Mouse (Mus musculus) hindbrain, postnatal 0 days (tissue): ENCODE data around the gene Nek7. TPM values are rescaled to one million over a fixed set of nuclear protein-coding genes. Genes with fewer than 3 reads are reported as not detected.

Experiments used
- ATAC-seq: fragments of 200-750 bp; cut with Nextera tagmentation; 2 replicates; pipeline ENCODE4 v1.8.0; 2017; ENCODE audit warnings: mild to moderate bottlenecking, moderate TSS enrichment, moderate library complexity
- DNase-seq: peaks from one replicate; pipeline ENCODE4 v3.0.0-alpha.2; 2015; ENCODE audit warnings: low spot score
- H3K27ac ChIP-seq: fragments of 300-500 bp; sonication (generic); 2 replicates; pipeline ENCODE4 v1.5.1; 2014; ENCODE audit warnings: mild to moderate bottlenecking
- H3K27me3 ChIP-seq: fragments of 300-500 bp; sonication (generic); 2 replicates; pipeline ENCODE4 v1.6.1; 2014; ENCODE audit warnings: low read length, mixed read lengths; ENCODE audit not compliant: insufficient read depth
- H3K36me3 ChIP-seq: fragments of 300-500 bp; sonication (generic); 2 replicates; pipeline ENCODE4 v1.6.1; 2014; ENCODE audit warnings: low read length, mixed read lengths; ENCODE audit not compliant: insufficient read depth
- H3K4me1 ChIP-seq: fragments of 300-500 bp; sonication (generic); 2 replicates; pipeline ENCODE4 v1.6.1; 2014; ENCODE audit warnings: antibody characterized with exemption, low read length, mixed read lengths; ENCODE audit not compliant: insufficient read depth
- H3K4me2 ChIP-seq: fragments of 300-500 bp; sonication (generic); 2 replicates; pipeline ENCODE4 v1.6.1; 2014; ENCODE audit warnings: low read depth, mild to moderate bottlenecking, low read length, moderate library complexity, mixed read lengths
- H3K4me3 ChIP-seq: fragments of 300-500 bp; sonication (generic); 2 replicates; pipeline ENCODE4 v1.5.1; 2014; ENCODE audit warnings: low read length
- H3K9ac ChIP-seq: fragments of 300-500 bp; sonication (generic); replicated peaks from 2 replicates; pipeline ENCODE4 v1.6.1; 2014; ENCODE audit warnings: mild to moderate bottlenecking, low read length, moderate library complexity, mixed read lengths
- H3K9me3 ChIP-seq: fragments of 300-500 bp; sonication (generic); 2 replicates; pipeline ENCODE4 v1.6.1; 2016; ENCODE audit warnings: low read length, mixed read lengths
- CTCF ChIP-seq: IDR thresholded peaks from 2 replicates; pipeline ENCODE4 v1.5.1; 2016; ENCODE audit warnings: antibody characterized with exemption, control low read depth, low read depth
- WGBS: fragments of 180-500 bp; shearing (Covaris S2); extraction: QIAGEN DNeasy Blood & Tissue Kit; methylation state at CpG from one replicate; pipeline ENCODE4 v1.1.7; 2014; 5-methylcytosine and 5-hydroxymethylcytosine counted together
- polyA plus RNA-seq: library from polyadenylated mRNA; unstranded; fragments of >200 nt; fragmentation: Nextera tagmentation; extraction: Ambion mirVana; gene quantifications from 2 replicates; pipeline ENCODE4 v1.2.1, GENCODE M21; 2015
- total RNA-seq: library from RNA; depleted of rRNA; stranded (reverse); fragments of >200 nt; gene quantifications from 2 replicates; pipeline ENCODE4 v1.2.3, GENCODE M21; 2014

Gene Nek7
- total and polyA plus RNA-seq, 2 experiments from 2014 or later: 8.8 to 16.3 TPM

DNA sequence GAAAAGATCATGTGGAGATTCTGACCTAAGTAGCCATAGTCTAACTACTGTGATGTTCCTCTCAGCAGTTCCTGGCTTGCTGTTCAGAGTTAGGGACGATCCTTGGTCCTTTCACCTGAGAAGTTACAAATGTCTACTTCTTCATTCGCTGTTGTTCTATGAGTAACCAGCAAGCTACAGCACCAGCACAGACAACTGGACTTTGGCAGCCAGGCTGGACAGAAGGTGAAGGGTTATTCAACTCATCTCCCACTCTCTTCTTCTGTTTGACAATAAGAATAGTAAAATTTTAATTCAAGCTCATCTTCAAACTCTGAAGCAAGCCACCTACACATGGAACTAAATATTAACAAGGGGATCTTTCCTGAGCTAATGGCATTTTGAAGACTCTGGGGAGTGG, 33.0 kb downstream of the Nek7 start:
- DNase-seq (no peak), ATAC-seq (no peak)
- Histone ChIP-seq H3K4me3 (no peak overlapping the region), H3K4me1 (no peaks in the 10 kb centered on the region), H3K9ac (no peak overlapping the region), H3K27me3 (no peaks in the 10 kb centered on the region), H3K4me2 (no peak overlapping the region), H3K36me3 (no peaks in the 10 kb centered on the region), H3K27ac (no peak overlapping the region), H3K9me3 (no peaks in the 10 kb centered on the region)
- 93% methylated on average over 2 of the region's 2 CpGs for WGBS
- no peak for TF ChIP-seq CTCF

DNA sequence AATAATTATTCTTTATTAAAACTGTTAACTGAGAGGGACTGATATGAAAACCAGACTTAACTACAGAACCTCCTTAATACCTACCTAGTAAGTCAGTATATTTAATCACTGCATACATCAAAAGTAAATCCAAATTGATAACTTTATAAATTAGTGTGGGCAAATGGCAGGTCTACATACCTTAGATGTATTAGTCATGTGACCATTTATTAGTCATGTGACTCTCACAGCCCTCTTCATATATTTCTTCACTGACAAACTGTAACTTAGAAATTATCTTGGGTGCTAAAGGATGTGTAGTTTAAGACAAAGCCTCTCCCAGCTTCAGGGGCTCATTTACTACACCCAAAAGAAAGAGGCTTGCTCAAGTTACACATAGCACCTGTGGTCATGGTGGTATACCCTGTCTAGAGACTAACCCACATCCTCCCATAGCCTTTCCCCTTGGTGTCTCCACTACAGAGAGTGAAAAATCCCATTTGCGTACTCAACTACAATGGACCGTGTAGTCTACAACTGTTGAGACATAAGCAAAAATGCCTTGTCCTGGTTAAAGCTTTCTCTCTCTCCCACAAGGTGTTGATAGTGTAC, 35.4 kb downstream of the Nek7 start:
- TF ChIP-seq CTCF: no peak
- no peaks in the 10 kb centered on the region for H3K4me1 ChIP-seq
- H3K9me3 ChIP-seq: no peaks in the 10 kb centered on the region
- no peak overlapping the region for H3K4me2 ChIP-seq
- DNase-seq: no peak
- WGBS: 98% methylated on average over 2 of the region's 2 CpGs
- H3K9ac ChIP-seq: no peak overlapping the region
- H3K27me3 ChIP-seq: no peaks in the 10 kb centered on the region
- H3K4me3 ChIP-seq: no peak overlapping the region
- no peak for ATAC-seq
- H3K27ac ChIP-seq: no peak overlapping the region
- H3K36me3 ChIP-seq: no peaks in the 10 kb centered on the region

DNA sequence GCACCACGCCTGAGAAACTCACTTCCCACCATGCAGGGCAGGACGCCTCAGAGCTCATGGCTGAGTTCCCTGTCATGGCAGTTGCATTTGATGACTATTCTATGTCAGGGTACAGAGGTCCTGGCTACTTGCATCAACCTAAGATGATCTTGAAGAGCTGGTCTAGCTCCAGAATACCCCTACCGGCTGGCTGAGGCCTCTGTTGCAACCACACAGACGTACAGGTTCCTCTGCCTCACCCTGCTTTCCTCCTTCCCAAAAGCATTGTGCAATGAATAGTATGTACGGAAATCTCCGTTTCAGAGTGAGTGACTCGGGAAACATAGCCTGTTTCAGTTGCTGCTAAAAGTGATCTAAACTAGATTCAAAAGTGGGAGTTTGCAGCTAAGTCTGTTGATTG, 37.7 kb downstream of the Nek7 start:
- H3K27ac ChIP-seq: no peak overlapping the region
- WGBS: 83% methylated on average over 7 of the region's 7 CpGs
- no peak for ATAC-seq

DNA sequence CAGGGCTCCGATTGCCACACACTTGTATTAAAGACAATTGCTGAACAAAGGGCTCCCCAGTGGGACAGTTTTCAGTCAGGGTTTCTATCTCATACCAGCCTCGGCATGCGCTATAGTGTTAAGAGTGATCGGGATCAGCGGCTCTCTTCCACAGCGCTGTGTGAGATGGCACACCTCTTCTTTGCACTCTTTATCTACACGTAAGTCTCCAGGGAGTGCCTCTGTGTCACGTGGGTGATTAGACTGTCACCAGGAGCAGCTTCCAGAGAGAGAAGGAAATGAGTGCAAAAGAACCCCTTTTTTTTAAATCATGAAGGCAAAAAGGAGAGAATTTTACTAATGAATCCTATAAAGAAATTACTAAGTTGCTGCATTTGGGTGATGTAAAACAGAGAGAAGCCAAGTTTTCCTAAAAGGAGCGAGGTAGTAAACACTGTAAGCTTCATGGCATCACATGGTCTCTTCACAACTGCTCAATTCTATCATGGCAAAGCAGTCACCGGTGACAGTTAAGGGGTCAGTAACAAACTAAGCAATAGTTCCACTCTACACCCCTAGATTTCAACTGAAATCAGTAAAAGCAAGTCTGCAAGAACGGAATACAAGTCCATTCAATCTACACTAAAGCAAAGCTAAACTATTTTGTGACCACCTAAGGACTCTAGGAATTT, 40.0 kb downstream of the Nek7 start:
- Histone ChIP-seq H3K4me1 (no peaks in the 10 kb centered on the region), H3K27me3 (no peaks in the 10 kb centered on the region), H3K9ac (no peak overlapping the region), H3K4me2 (no peak overlapping the region), H3K9me3 (no peaks in the 10 kb centered on the region), H3K27ac (no peak overlapping the region), H3K36me3 (no peaks in the 10 kb centered on the region), H3K4me3 (no peak overlapping the region)
- ATAC-seq: no peak
- no peak for DNase-seq
- TF ChIP-seq CTCF: no peak
- 65% methylated on average over 11 of the region's 11 CpGs for WGBS

More for the DNA sequence above, 37.7 kb downstream of the Nek7 start:
- no peak overlapping the region for H3K4me2 ChIP-seq
- H3K9ac ChIP-seq: no peak overlapping the region
- no peak for TF ChIP-seq CTCF
- no peaks in the 10 kb centered on the region for H3K9me3 ChIP-seq
- H3K27me3 ChIP-seq: no peaks in the 10 kb centered on the region
- H3K4me1 ChIP-seq: no peaks in the 10 kb centered on the region
- DNase-seq: no peak
- H3K36me3 ChIP-seq: no peaks in the 10 kb centered on the region
- no peak overlapping the region for H3K4me3 ChIP-seq

DNA sequence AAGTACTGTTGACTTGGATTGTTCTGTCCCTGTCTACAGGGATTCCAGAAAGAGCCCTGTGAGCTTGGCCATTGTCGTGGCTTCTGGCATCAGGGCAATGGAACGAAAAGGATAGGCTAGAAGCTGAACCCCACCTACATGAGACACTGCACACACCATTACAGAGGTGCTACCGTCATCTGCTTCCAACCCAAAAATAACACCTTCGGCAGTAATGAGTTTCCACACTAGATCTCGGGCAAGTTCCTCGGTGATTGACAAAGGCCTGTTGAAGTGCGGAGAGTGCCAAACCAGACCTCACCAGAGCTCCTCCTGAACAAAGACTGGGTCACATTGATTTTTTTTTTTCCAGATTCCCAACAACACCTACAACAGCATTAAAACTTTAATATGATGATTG, 40.7 kb downstream of the Nek7 start:
- WGBS: 85% methylated on average over 7 of the region's 7 CpGs
- no peak overlapping the region for H3K9ac ChIP-seq
- no peak for ATAC-seq

DNA sequence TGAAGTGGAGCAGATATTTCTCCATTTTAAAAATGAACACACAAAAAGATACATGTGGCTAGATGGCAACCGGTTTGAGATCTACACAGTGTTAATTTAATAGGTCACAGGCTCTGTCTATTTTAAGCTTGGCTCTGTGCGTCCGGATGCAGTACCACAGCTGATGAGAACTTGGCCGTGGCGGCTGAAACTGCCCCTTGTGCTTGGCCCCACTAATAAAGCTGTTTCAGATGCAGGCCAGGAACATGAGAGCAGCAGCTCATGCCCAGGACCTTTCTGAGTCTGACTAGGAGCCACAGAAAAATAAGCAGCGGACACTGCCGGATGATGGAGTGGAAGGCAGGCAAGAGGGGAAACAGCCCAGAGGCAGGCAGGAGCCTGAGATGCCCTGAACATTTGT, 43.1 kb downstream of the Nek7 start:
- no peak for TF ChIP-seq CTCF
- ATAC-seq (peak; percentile 81), DNase-seq (peak; percentile 67)
- no peaks in the 10 kb centered on the region for H3K27me3 ChIP-seq
- no peak overlapping the region for H3K9ac ChIP-seq
- H3K4me3 ChIP-seq: no peak overlapping the region
- no peaks in the 10 kb centered on the region for H3K9me3 ChIP-seq
- 33% methylated on average over 7 of the region's 7 CpGs for WGBS
- H3K4me2 ChIP-seq: no peak overlapping the region
- 0 out of 2 replicates have a peak, but pooled peaks cover 3% of the 10 kb centered on the region for H3K4me1 ChIP-seq
- H3K36me3 ChIP-seq: no peaks in the 10 kb centered on the region
- H3K27ac ChIP-seq: no peak overlapping the region

More for the DNA sequence above, 40.7 kb downstream of the Nek7 start:
- Histone ChIP-seq H3K4me1 (no peaks in the 10 kb centered on the region), H3K9me3 (no peaks in the 10 kb centered on the region), H3K4me3 (no peak overlapping the region), H3K36me3 (no peaks in the 10 kb centered on the region), H3K27ac (no peak overlapping the region), H3K27me3 (no peaks in the 10 kb centered on the region), H3K4me2 (no peak overlapping the region)
- no peak for DNase-seq
- TF ChIP-seq CTCF: no peak

DNA sequence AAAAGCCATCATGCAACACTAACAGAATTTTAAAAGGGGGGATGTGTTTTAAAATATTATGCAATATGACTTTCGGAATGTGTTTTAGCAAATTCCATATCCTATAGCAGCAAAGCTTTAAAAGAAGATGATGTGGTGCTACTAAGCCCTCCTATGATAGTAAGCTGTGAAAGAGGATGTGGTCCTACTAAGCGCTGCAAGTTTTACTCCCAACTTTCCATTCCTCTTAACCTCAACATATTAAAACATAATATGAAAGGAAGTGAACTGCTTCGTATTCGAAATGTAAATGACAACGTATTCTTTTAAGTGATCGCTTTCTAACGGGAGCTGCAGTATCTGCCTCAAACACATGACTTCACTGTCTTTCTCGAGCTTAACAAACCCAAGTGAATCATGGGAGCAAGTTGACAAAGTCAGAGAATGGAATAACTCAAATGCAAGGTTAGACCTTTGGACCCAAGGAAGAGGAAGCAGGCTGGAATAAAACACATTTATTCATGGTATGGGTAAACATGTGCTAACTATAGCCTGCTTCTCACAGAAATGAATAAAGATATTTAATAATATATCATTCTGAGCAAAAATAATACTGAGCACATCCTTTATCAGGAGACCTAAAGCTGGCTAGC, 43.8 kb downstream of the Nek7 start:
- no peaks in the 10 kb centered on the region for H3K9me3 ChIP-seq
- no peak for DNase-seq
- H3K36me3 ChIP-seq: no peaks in the 10 kb centered on the region
- no peak overlapping the region for H3K4me3 ChIP-seq
- 0 out of 2 replicates have a peak, but pooled peaks cover 7% of the 10 kb centered on the region for H3K4me1 ChIP-seq
- no peak for TF ChIP-seq CTCF
- WGBS: 92% methylated on average over 8 of the region's 8 CpGs
- H3K9ac ChIP-seq: no peak overlapping the region
- ATAC-seq: no peak
- no peak overlapping the region for H3K27ac ChIP-seq
- no peak overlapping the region for H3K4me2 ChIP-seq
- H3K27me3 ChIP-seq: no peaks in the 10 kb centered on the region
